ENCODE assay signal across 17 mouse cellular contexts in the genomic region with DNA sequence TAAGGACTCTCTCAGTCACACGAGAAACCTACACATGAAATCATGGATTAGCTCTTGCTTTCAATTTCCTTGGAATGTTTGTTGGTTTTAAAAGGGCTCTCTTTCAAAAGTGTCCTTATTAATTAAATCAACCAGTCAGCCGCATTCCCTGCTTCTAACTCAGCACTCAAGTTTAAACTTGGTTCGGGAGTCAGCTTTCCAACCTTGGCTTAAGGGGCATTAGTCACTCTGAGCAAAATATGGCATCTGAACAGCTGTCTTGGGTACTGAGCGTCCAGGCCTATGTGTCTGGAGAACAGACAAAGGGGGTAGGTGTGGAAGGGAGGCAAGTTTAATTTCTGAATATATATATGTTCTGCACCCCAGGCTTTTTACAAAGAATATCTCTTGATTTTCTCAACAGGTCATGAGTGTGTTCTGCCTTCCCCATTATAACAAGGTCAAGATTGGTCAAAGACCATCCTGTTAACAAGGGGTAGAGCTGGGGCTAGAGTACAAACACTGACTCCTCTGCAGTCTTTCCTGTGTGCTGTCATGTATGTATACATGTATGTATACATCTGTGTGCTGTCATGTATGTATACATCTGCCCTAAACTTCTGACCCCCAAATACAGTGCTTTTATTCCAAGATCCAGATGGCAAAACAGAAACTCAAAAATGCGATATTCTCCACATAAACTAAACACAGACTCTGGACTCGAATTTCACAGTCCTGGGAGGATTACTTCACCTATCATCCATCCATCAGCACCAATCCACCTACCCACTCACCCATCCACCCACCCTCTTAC.
DNase-seq lines count a peak whose midpoint lies in the region; ATAC-seq and TF ChIP-seq lines count a peak whose summit lies in the region.
"Had no signal": no experiment of that assay in that cellular context is flagged by ENCODE, and none has a peak within 500 bp of the region (broad histone marks: within the 10 kb centered on the region; RNA-seq: fewer than 3 reads in every experiment).

No protein-coding gene starts in this region.

- peak; percentile 31 for DNase-seq in gastrocnemius, postnatal 25 days
- no peak for DNase-seq in gastrocnemius, postnatal 14 days
- no peak for DNase-seq in stomach, postnatal 0 days (ENCODE audit: low spot score)
- DNase-seq in right cerebral cortex, postnatal 36 days (ENCODE audit: low spot score in 2 of 2) = no peak
- no peak for DNase-seq in layer of hippocampus, adult 18-20 months (ENCODE audit: low spot score in 2 of 2)
- DNase-seq: cerebellum, postnatal 10 days; heart, postnatal 4 days; right cerebral cortex, postnatal 25 days; thymus, adult 18-20 months had no signal

- no peak overlapping the region for H3K4me2 ChIP-seq in stomach, embryonic 16.5 days (ENCODE audit: low read depth, low read length)
- H3K4me2 ChIP-seq in stomach, postnatal 0 days (replicated peaks; ENCODE audit: low read depth) = no peak overlapping the region
- no peak overlapping the region for H3K4me2 ChIP-seq in embryonic facial prominence, embryonic 15.5 days (replicated peaks)
- H3K4me2 ChIP-seq: forebrain, embryonic 12.5 days; heart, embryonic 12.5 days; limb, embryonic 13.5 days; lung, embryonic 15.5 days had no signal

- WGBS in stomach, embryonic 16.5 days = 46% methylated on average over 6 of the region's 6 CpGs
- 44% methylated on average over 6 of the region's 6 CpGs for WGBS in stomach, postnatal 0 days
- 33% methylated on average over 6 of the region's 6 CpGs for WGBS in embryonic facial prominence, embryonic 15.5 days

- TF ChIP-seq CTCF in stomach, postnatal 0 days (IDR thresholded peaks at IDR 0.05; ENCODE audit: low read depth) = no peak

- intact Hi-C loops in gastrocnemius, postnatal 14 days (cut with DNase I; ENCODE audit: low total_unique reads) = no loop called here

- no peaks in the 10 kb centered on the region for H3K36me3 ChIP-seq in stomach, embryonic 16.5 days (ENCODE audit: control insufficient read depth, insufficient read depth, low read length)
- H3K36me3 ChIP-seq in stomach, postnatal 0 days (ENCODE audit: control insufficient read depth, insufficient read depth, low read length) = no peaks in the 10 kb centered on the region
- no peaks in the 10 kb centered on the region for H3K36me3 ChIP-seq in embryonic facial prominence, embryonic 15.5 days
- H3K36me3 ChIP-seq: forebrain, embryonic 12.5 days; heart, embryonic 12.5 days; limb, embryonic 13.5 days; lung, embryonic 15.5 days had no signal

- no peaks in the 10 kb centered on the region for H3K27me3 ChIP-seq in stomach, embryonic 16.5 days (ENCODE audit: control insufficient read depth, insufficient read depth, low read length)
- no peaks in the 10 kb centered on the region for H3K27me3 ChIP-seq in stomach, postnatal 0 days (ENCODE audit: control insufficient read depth, insufficient read depth, low read length)
- H3K27me3 ChIP-seq in embryonic facial prominence, embryonic 15.5 days = no peaks in the 10 kb centered on the region
- H3K27me3 ChIP-seq: heart, embryonic 12.5 days; limb, embryonic 13.5 days; lung, embryonic 15.5 days had no signal

- no peak for TF ChIP-seq EP300 in stomach, postnatal 0 days (optimal IDR thresholded peaks at IDR 0.05)

- no peak overlapping the region for H3K4me3 ChIP-seq in stomach, embryonic 16.5 days (replicated peaks; ENCODE audit: low read length)
- H3K4me3 ChIP-seq in stomach, postnatal 0 days (ENCODE audit: low read depth, low read length) = no peak overlapping the region
- no peak overlapping the region for H3K4me3 ChIP-seq in embryonic facial prominence, embryonic 15.5 days (replicated peaks)
- H3K4me3 ChIP-seq: forebrain, embryonic 12.5 days; heart, embryonic 12.5 days; layer of hippocampus, adult 2 months; limb, embryonic 13.5 days; lung, embryonic 15.5 days had no signal

- no peaks in the 10 kb centered on the region for H3K9me3 ChIP-seq in stomach, embryonic 16.5 days (replicated peaks; ENCODE audit: control insufficient read depth, low read length)
- H3K9me3 ChIP-seq in stomach, postnatal 0 days (ENCODE audit: control insufficient read depth, low read length) = no peaks in the 10 kb centered on the region
- H3K9me3 ChIP-seq in embryonic facial prominence, embryonic 15.5 days (replicated peaks) = no peaks in the 10 kb centered on the region
- H3K9me3 ChIP-seq: forebrain, embryonic 12.5 days; heart, embryonic 12.5 days; limb, embryonic 13.5 days; lung, embryonic 15.5 days had no signal

- no peak for ATAC-seq in stomach, embryonic 16.5 days (ENCODE audit: insufficient read depth, low FRiP score)
- no peak for ATAC-seq in stomach, postnatal 0 days (ENCODE audit: low FRiP score, low TSS enrichment)
- ATAC-seq in embryonic facial prominence, embryonic 15.5 days (ENCODE audit: insufficient number of reproducible peaks, low FRiP score, low TSS enrichment, low read depth) = no peak
- ATAC-seq: midbrain, embryonic 16.5 days had no signal

- H3K27ac ChIP-seq in stomach, embryonic 16.5 days (ENCODE audit: low read length) = peak overlapping the region; percentile 41; the same call in 1 of the 2 replicates
- no peak overlapping the region for H3K27ac ChIP-seq in stomach, postnatal 0 days (replicated peaks)
- peak overlapping the region; percentile 24; the same call in 1 of the 2 replicates for H3K27ac ChIP-seq in embryonic facial prominence, embryonic 15.5 days (replicated peaks)
- H3K27ac ChIP-seq: forebrain, embryonic 12.5 days; limb, embryonic 13.5 days had no signal

- peaks cover 23% of the 10 kb centered on the region for H3K4me1 ChIP-seq in stomach, embryonic 16.5 days (ENCODE audit: control insufficient read depth, insufficient read depth, low read length)
- H3K4me1 ChIP-seq in stomach, postnatal 0 days (replicated peaks; ENCODE audit: control insufficient read depth, insufficient read depth) = peaks cover 16% of the 10 kb centered on the region
- H3K4me1 ChIP-seq in embryonic facial prominence, embryonic 15.5 days = peaks cover 17% of the 10 kb centered on the region

- no peak overlapping the region for H3K9ac ChIP-seq in stomach, embryonic 16.5 days (ENCODE audit: low read length)
- H3K9ac ChIP-seq in stomach, postnatal 0 days (ENCODE audit: low read length) = no peak overlapping the region
- no peak overlapping the region for H3K9ac ChIP-seq in embryonic facial prominence, embryonic 15.5 days
- H3K9ac ChIP-seq: forebrain, embryonic 12.5 days; heart, embryonic 12.5 days; limb, embryonic 13.5 days; lung, embryonic 15.5 days had no signal
